In the genomic region with DNA sequence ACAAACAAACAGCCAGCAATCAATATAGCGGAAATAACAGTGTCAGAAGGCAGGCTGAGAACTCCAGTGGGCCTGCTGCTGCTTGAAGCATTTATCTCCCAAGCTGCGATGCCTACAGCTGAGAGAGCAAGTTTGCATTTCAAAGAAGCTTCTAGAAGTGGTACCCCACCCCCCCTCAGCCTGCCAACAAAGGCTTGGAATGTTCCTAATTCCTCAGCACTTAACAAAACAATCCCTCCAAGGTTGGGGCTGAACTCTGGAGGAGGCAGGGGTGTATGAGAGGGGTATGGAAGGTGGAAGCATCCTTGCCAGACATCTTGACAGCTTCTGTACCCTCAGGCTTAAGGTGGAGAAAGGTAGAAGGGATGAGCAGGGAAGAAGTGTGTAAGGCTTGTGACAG, we compare ENCODE assay signal across 29 mouse cellular contexts.
DNase-seq lines count a peak whose midpoint lies in the region; ATAC-seq lines count a peak whose summit lies in the region.
"Had no signal": no experiment of that assay in that cellular context is flagged by ENCODE, and none has a peak within 500 bp of the region (broad histone marks: within the 10 kb centered on the region; RNA-seq: fewer than 3 reads in every experiment).

No protein-coding gene starts in this region.

- H3K4me1 ChIP-seq in heart, embryonic 13.5 days = peaks cover 17% of the 10 kb centered on the region
- H3K4me1 ChIP-seq in hindbrain, embryonic 10.5 days (replicated peaks) = peaks cover 5% of the 10 kb centered on the region
- H3K4me1 ChIP-seq: embryonic facial prominence, embryonic 15.5 days; forebrain, embryonic 13.5 days; liver, embryonic 12.5 days; megakaryocyte, embryonic 14.5 days had no signal

- 12% methylated on average over 2 of the region's 2 CpGs for WGBS in heart, embryonic 13.5 days
- 13% methylated on average over 2 of the region's 2 CpGs for WGBS in hindbrain, embryonic 10.5 days

- H3K4me2 ChIP-seq in heart, embryonic 13.5 days = no peak overlapping the region
- H3K4me2 ChIP-seq: embryonic facial prominence, embryonic 15.5 days; forebrain, embryonic 13.5 days; heart, embryonic 11.5 days; liver, embryonic 12.5 days had no signal

- H3K36me3 ChIP-seq in heart, embryonic 13.5 days = no peaks in the 10 kb centered on the region
- H3K36me3 ChIP-seq in hindbrain, embryonic 10.5 days = no peaks in the 10 kb centered on the region
- H3K36me3 ChIP-seq: embryonic facial prominence, embryonic 15.5 days; G1E; liver, embryonic 12.5 days had no signal

- no peaks in the 10 kb centered on the region for H3K9me3 ChIP-seq in heart, embryonic 13.5 days
- H3K9me3 ChIP-seq in hindbrain, embryonic 10.5 days = no peaks in the 10 kb centered on the region
- H3K9me3 ChIP-seq: embryonic facial prominence, embryonic 15.5 days; forebrain, embryonic 13.5 days; liver, embryonic 12.5 days; megakaryocyte, embryonic 14.5 days had no signal

- 0 out of 2 replicates have a peak overlapping the region, but pooled peaks have one; percentile 15 for H3K9ac ChIP-seq in heart, embryonic 13.5 days
- H3K9ac ChIP-seq: embryonic facial prominence, embryonic 15.5 days; forebrain, embryonic 13.5 days; liver, embryonic 12.5 days; liver, postnatal 0 days had no signal

- no peaks in the 10 kb centered on the region for H3K27me3 ChIP-seq in heart, embryonic 13.5 days (replicated peaks)
- H3K27me3 ChIP-seq in hindbrain, embryonic 10.5 days (ENCODE audit: insufficient read depth, poor library complexity, severe bottlenecking) = no peaks in the 10 kb centered on the region
- H3K27me3 ChIP-seq: embryonic facial prominence, embryonic 15.5 days; forebrain, embryonic 13.5 days; liver, embryonic 12.5 days; megakaryocyte, embryonic 14.5 days had no signal

- no peak for DNase-seq in heart, postnatal 4 days
- peak; percentile 23 for DNase-seq in retina, postnatal 1 day
- DNase-seq in retina, embryonic 14.5 days (ENCODE audit: low spot score) = no peak
- DNase-seq in R1 (ENCODE audit: low read depth, low spot score) = peak; percentile 94
- no peak for DNase-seq in hindbrain, embryonic 10.5 days (ENCODE audit: low spot score)
- DNase-seq in spleen, postnatal 14 days (ENCODE audit: low spot score in 2 of 2) = no peak
- DNase-seq: adrenal gland, postnatal 25 days; cerebellum, adult 11-12 months; cerebellum, adult 9-11 months; embryo, embryonic 11 days; gastrocnemius, postnatal 25 days; kidney, adult 8-10 months; kidney, postnatal 10 days; layer of hippocampus, postnatal 36 days; left cerebral cortex, postnatal 4 days; liver, postnatal 0 days; lung, postnatal 4 days; midbrain, embryonic 14.5 days; thymus, adult 2 months; thymus, postnatal 4 days had no signal

- no peak overlapping the region for H3K27ac ChIP-seq in heart, embryonic 13.5 days (replicated peaks)
- no peak overlapping the region for H3K27ac ChIP-seq in hindbrain, embryonic 10.5 days
- H3K27ac ChIP-seq: embryonic facial prominence, embryonic 15.5 days; forebrain, embryonic 13.5 days; liver, embryonic 12.5 days had no signal

- ATAC-seq in heart, embryonic 13.5 days (ENCODE audit: extremely low read depth, insufficient number of reproducible peaks, low FRiP score, low TSS enrichment) = no peak
- ATAC-seq: CD4-positive, CD25-positive, alpha-beta regulatory T cell, adult 4 months; forebrain, embryonic 13.5 days; intestine, embryonic 16.5 days; liver, embryonic 12.5 days; liver, postnatal 0 days had no signal

- no peak overlapping the region for H3K4me3 ChIP-seq in heart, embryonic 13.5 days
- no peak overlapping the region for H3K4me3 ChIP-seq in hindbrain, embryonic 10.5 days
- H3K4me3 ChIP-seq: embryonic facial prominence, embryonic 15.5 days; forebrain, embryonic 13.5 days; liver, embryonic 12.5 days; megakaryocyte, embryonic 14.5 days had no signal

Comparison
In these comparisons a context has a peak if more than half of its experiments do, and no peak if none do; other contexts are left out.
1. DNase-seq: peak in retina, postnatal 1 day (single experiment) and R1 (single experiment); none in heart, postnatal 4 days (single experiment), retina, embryonic 14.5 days (single experiment), hindbrain, embryonic 10.5 days (single experiment) and spleen, postnatal 14 days (0 of 2).